Mouse (Mus musculus): ENCODE results near the gene Ubap1l. TPM values are rescaled to one million over a fixed set of nuclear protein-coding genes. Genes with fewer than 3 reads are reported as not detected.

Ubap1l gene
- polyA plus RNA-seq, 1 experiment from 2014 or later: not detected

- DNase-seq (ENCODE audit: low spot score) (no peak), ATAC-seq (ENCODE audit: low FRiP score, low TSS enrichment) (peak; percentile 72)
- Histone ChIP-seq H3K4me2 (replicated peaks; ENCODE audit: low read depth) (no peak overlapping the region), H3K27ac (replicated peaks) (no peak overlapping the region), H3K4me1 (replicated peaks; ENCODE audit: control insufficient read depth, insufficient read depth) (no peaks in the 10 kb centered on the region), H3K9me3 (ENCODE audit: control insufficient read depth, low read length) (no peaks in the 10 kb centered on the region), H3K27me3 (ENCODE audit: control insufficient read depth, insufficient read depth, low read length) (no peaks in the 10 kb centered on the region), H3K36me3 (ENCODE audit: control insufficient read depth, insufficient read depth, low read length) (no peaks in the 10 kb centered on the region), H3K4me3 (ENCODE audit: low read depth, low read length) (no peak overlapping the region), H3K9ac (ENCODE audit: low read length) (no peak overlapping the region)
- WGBS: 28% methylated on average over 3 of the region's 3 CpGs
- TF ChIP-seq CTCF (IDR thresholded peaks at IDR 0.05; ENCODE audit: low read depth): no peak
- no peak for TF ChIP-seq EP300 (optimal IDR thresholded peaks at IDR 0.05)
These were observed 63.6 kb downstream of the Ubap1l start for GRCm38 (mm10) chr9:65424393-65424792.

GRCm38 (mm10) chr9:65427511-65427910, 66.7 kb downstream of the Ubap1l start:
- no peak for DNase-seq (ENCODE audit: low spot score)
- H3K9ac ChIP-seq (ENCODE audit: low read length): no peak overlapping the region
- no peak for TF ChIP-seq EP300 (optimal IDR thresholded peaks at IDR 0.05)
- no peak for TF ChIP-seq CTCF (IDR thresholded peaks at IDR 0.05; ENCODE audit: low read depth)
- no peaks in the 10 kb centered on the region for H3K36me3 ChIP-seq (ENCODE audit: control insufficient read depth, insufficient read depth, low read length)
- ATAC-seq (ENCODE audit: low FRiP score, low TSS enrichment): no peak
- H3K4me2 ChIP-seq (replicated peaks; ENCODE audit: low read depth): no peak overlapping the region
- no peaks in the 10 kb centered on the region for H3K4me1 ChIP-seq (replicated peaks; ENCODE audit: control insufficient read depth, insufficient read depth)
- no peaks in the 10 kb centered on the region for H3K27me3 ChIP-seq (ENCODE audit: control insufficient read depth, insufficient read depth, low read length)
- H3K27ac ChIP-seq (replicated peaks): no peak overlapping the region
- no peak overlapping the region for H3K4me3 ChIP-seq (ENCODE audit: low read depth, low read length)
- H3K9me3 ChIP-seq (ENCODE audit: control insufficient read depth, low read length): no peaks in the 10 kb centered on the region
- 73% methylated on average over 2 of the region's 2 CpGs for WGBS

GRCm38 (mm10) chr9:65428003-65428402, 67.2 kb downstream of the Ubap1l start:
- DNase-seq (ENCODE audit: low spot score) (no peak), ATAC-seq (ENCODE audit: low FRiP score, low TSS enrichment) (no peak)
- Histone ChIP-seq H3K4me3 (ENCODE audit: low read depth, low read length) (no peak overlapping the region), H3K4me1 (replicated peaks; ENCODE audit: control insufficient read depth, insufficient read depth) (no peaks in the 10 kb centered on the region), H3K27me3 (ENCODE audit: control insufficient read depth, insufficient read depth, low read length) (no peaks in the 10 kb centered on the region), H3K9me3 (ENCODE audit: control insufficient read depth, low read length) (no peaks in the 10 kb centered on the region), H3K9ac (ENCODE audit: low read length) (no peak overlapping the region), H3K4me2 (replicated peaks; ENCODE audit: low read depth) (no peak overlapping the region), H3K27ac (replicated peaks) (no peak overlapping the region), H3K36me3 (ENCODE audit: control insufficient read depth, insufficient read depth, low read length) (no peaks in the 10 kb centered on the region)
- WGBS: 88% methylated on average over 5 of the region's 5 CpGs
- no peak for TF ChIP-seq EP300 (optimal IDR thresholded peaks at IDR 0.05)
- no peak for TF ChIP-seq CTCF (IDR thresholded peaks at IDR 0.05; ENCODE audit: low read depth)

Other genes starting within 250 kb of the Ubap1l start
- gene Igdcc3, start 219.9 kb upstream of the Ubap1l start, polyA plus RNA-seq (2015; fragmentation: Nextera tagmentation; extraction: Ambion mirVana): 0.32 and 0.35 TPM in 2 replicates
- 5.0 TPM in 2 replicates for gene Parp16, start 165.7 kb upstream of the Ubap1l start, polyA plus RNA-seq (2015; fragmentation: Nextera tagmentation; extraction: Ambion mirVana)
- 0.61 and 0.79 TPM in 2 replicates for gene Cilp, start 95.9 kb upstream of the Ubap1l start, polyA plus RNA-seq (2015; fragmentation: Nextera tagmentation; extraction: Ambion mirVana)
- gene Clpx, start 66.8 kb upstream of the Ubap1l start, polyA plus RNA-seq (2015; fragmentation: Nextera tagmentation; extraction: Ambion mirVana): 47.9 and 49.7 TPM in 2 replicates
- 5.4 and 5.8 TPM in 2 replicates for gene Pdcd7, start 14.9 kb upstream of the Ubap1l start, polyA plus RNA-seq (2015; fragmentation: Nextera tagmentation; extraction: Ambion mirVana)
- 0.38 and 0.49 TPM in 2 replicates for gene Kbtbd13, start 30.6 kb downstream of the Ubap1l start, polyA plus RNA-seq (2015; fragmentation: Nextera tagmentation; extraction: Ambion mirVana)
- 3.7 and 3.9 TPM in 2 replicates for gene Rasl12, start 37.5 kb downstream of the Ubap1l start, polyA plus RNA-seq (2015; fragmentation: Nextera tagmentation; extraction: Ambion mirVana)
- not detected in 2 replicates for gene Slc51b, start 61.9 kb downstream of the Ubap1l start, polyA plus RNA-seq (2015; fragmentation: Nextera tagmentation; extraction: Ambion mirVana)
- gene Mtfmt, start 74.7 kb downstream of the Ubap1l start, polyA plus RNA-seq (2015; fragmentation: Nextera tagmentation; extraction: Ambion mirVana): 11.5 and 12.4 TPM in 2 replicates
- 62.3 and 67.7 TPM in 2 replicates for gene Spg21, start 99.9 kb downstream of the Ubap1l start, polyA plus RNA-seq (2015; fragmentation: Nextera tagmentation; extraction: Ambion mirVana)
- 0.18 and 0.35 TPM in 2 replicates for gene Ankdd1a, start 159.2 kb downstream of the Ubap1l start, polyA plus RNA-seq (2015; fragmentation: Nextera tagmentation; extraction: Ambion mirVana)
- 9.6 and 10.6 TPM in 2 replicates for gene Plekho2, start 219.0 kb downstream of the Ubap1l start, polyA plus RNA-seq (2015; fragmentation: Nextera tagmentation; extraction: Ambion mirVana)
- gene Pif1, start 226.1 kb downstream of the Ubap1l start, polyA plus RNA-seq (2015; fragmentation: Nextera tagmentation; extraction: Ambion mirVana): 2.1 and 2.4 TPM in 2 replicates

Data from stomach, postnatal 0 days (tissue).